Mouse (Mus musculus) heart, adult 2 months (tissue): ENCODE data around the gene Gnptg.

Source experiments
- CTCF ChIP-seq: fragments of 200-600 bp; IDR thresholded peaks from 2 replicates; pipeline ENCODE4 v1.8.1; 2022; ENCODE audit warnings: antibody characterized with exemption, mild to moderate bottlenecking, moderate library complexity
- POLR2A ChIP-seq: fragments of 200-500 bp; IDR thresholded peaks from 2 replicates; pipeline ENCODE4 v1.6.1; 2011; ENCODE audit warnings: mild to moderate bottlenecking, low read depth, low read length, control low read depth; ENCODE audit not compliant: insufficient read depth

- TF ChIP-seq CTCF (peak; percentile 18), POLR2A (no peak)
These were observed 29.1 kb downstream of the Gnptg start for GRCm38 (mm10) chr17:25210680-25211466.
